Mouse (Mus musculus) intestine, embryonic 16.5 days (tissue): ENCODE data around the gene Sobp. TPM values are rescaled to one million over a fixed set of nuclear protein-coding genes. Genes with fewer than 3 reads are reported as not detected.

ENCODE experiments used
- ATAC-seq: fragments of 200-750 bp; cut with Nextera tagmentation; 2 replicates; pipeline ENCODE4 v1.8.0; 2017; ENCODE audit warnings: moderate TSS enrichment, moderate library complexity
- H3K27ac ChIP-seq: fragments of 300-500 bp; sonication (generic); 2 replicates; pipeline ENCODE4 v1.5.1; 2014; ENCODE audit warnings: mild to moderate bottlenecking, low read length
- H3K27me3 ChIP-seq: fragments of 300-500 bp; sonication (generic); replicated peaks from 2 replicates; pipeline ENCODE4 v1.6.1; 2014; ENCODE audit warnings: low read length, control low read depth, mixed read lengths; ENCODE audit not compliant: control insufficient read depth, insufficient read depth
- H3K36me3 ChIP-seq: fragments of 300-500 bp; sonication (generic); 2 replicates; pipeline ENCODE4 v1.6.1; 2014; ENCODE audit warnings: low read length, control low read depth; ENCODE audit not compliant: control insufficient read depth, insufficient read depth
- H3K4me1 ChIP-seq: fragments of 300-500 bp; sonication (generic); 2 replicates; pipeline ENCODE4 v1.6.1; 2014; ENCODE audit warnings: low read length, control low read depth, mixed read lengths; ENCODE audit not compliant: control insufficient read depth, insufficient read depth
- H3K4me2 ChIP-seq: fragments of 300-500 bp; sonication (generic); 2 replicates; pipeline ENCODE4 v1.6.1; 2014; ENCODE audit warnings: low read depth, low read length, control low read depth
- H3K4me3 ChIP-seq: fragments of 300-500 bp; sonication (generic); 2 replicates; pipeline ENCODE4 v1.5.1; 2014; ENCODE audit warnings: mild to moderate bottlenecking, low read length
- H3K9ac ChIP-seq: fragments of 300-500 bp; sonication (generic); 2 replicates; pipeline ENCODE4 v1.6.1; 2014; ENCODE audit warnings: low read depth, low read length
- H3K9me3 ChIP-seq: fragments of 300-500 bp; sonication (generic); 2 replicates; pipeline ENCODE4 v1.6.1; 2016; ENCODE audit warnings: low read length, control low read depth; ENCODE audit not compliant: control insufficient read depth
- WGBS: fragments of 180-500 bp; shearing (Covaris S2); extraction: QIAGEN DNeasy Blood & Tissue Kit; methylation state at CpG from one replicate; pipeline ENCODE4 v1.1.7; 2014; 5-methylcytosine and 5-hydroxymethylcytosine counted together
- polyA plus RNA-seq: library from polyadenylated mRNA; unstranded; fragments of >200 nt; fragmentation: Nextera tagmentation; extraction: Ambion mirVana; gene quantifications from 2 replicates; pipeline ENCODE4 v1.2.1, GENCODE M21; 2015

Gene Sobp
- polyA plus RNA-seq, 1 experiment from 2014 or later: 0.46 TPM

DNA sequence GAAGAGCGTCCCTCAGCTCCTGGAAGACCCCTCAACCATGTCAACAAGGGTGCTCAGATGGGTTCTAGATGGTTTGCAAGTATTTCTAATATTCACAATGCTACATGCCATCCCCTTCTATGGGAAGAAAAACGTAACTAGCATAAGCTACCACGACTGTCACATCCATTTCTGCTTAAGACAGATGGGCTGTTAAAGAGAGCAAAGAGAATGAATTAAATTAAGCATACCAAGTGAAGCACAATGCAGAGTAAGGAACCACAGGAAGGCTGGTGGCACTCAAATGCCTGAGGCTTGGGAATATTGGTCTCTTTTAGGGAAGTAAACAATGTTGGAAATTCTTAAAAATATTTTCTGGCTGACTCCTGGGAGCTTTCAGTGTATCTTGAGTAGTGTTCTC is 45.6 kb downstream of the Sobp start:
- ATAC-seq: no peak
- Histone ChIP-seq H3K9me3 (no peaks in the 10 kb centered on the region), H3K27me3 (no peaks in the 10 kb centered on the region), H3K36me3 (no peaks in the 10 kb centered on the region), H3K9ac (no peak overlapping the region), H3K4me1 (no peaks in the 10 kb centered on the region), H3K4me2 (no peak overlapping the region), H3K4me3 (no peak overlapping the region), H3K27ac (no peak overlapping the region)
- WGBS: 64% methylated on average over 3 of the region's 3 CpGs

DNA sequence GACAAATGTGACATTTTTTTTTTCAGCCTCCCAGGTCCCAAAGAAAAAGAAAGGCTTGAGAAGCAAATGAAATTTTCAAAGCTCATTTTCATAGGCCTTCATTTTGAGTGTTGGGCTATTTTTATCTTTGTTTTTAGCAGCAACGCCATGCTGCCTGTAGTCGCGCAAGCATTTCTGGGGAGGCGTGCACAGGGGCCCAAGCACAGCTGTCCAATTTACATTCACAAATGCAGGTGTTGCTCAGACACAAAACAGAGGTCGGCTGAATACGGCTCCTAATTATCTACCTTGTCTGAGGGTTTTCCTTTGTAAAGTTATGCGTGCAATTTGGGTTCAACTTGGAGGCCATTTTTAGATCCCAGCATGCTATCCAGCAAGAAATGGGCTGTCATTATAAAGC is 49.8 kb downstream of the Sobp start:
- no peak overlapping the region for H3K9ac ChIP-seq
- no peaks in the 10 kb centered on the region for H3K4me1 ChIP-seq
- ATAC-seq: no peak
- H3K27ac ChIP-seq: no peak overlapping the region
- no peaks in the 10 kb centered on the region for H3K9me3 ChIP-seq
- H3K4me3 ChIP-seq: no peak overlapping the region
- H3K27me3 ChIP-seq: no peaks in the 10 kb centered on the region
- WGBS: 84% methylated on average over 7 of the region's 7 CpGs
- H3K36me3 ChIP-seq: no peaks in the 10 kb centered on the region
- H3K4me2 ChIP-seq: no peak overlapping the region

DNA sequence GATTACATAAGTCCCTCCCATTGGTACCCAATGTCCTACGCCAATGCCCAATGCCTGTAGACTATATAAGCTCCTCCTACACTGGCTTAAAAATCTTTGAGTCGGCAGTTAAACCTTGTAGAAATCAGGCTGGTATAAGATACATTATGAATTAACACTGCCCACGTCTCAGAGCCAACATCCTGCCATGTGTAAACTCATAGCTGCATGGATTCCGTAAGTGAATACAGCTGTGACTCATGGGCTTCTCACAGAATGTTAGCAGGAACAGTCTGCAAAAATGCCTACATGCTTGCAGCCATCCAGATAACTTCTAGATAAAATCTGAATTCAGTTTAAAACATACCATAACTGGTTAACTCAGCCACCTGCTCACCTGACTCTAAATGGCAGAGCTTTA is 50.2 kb downstream of the Sobp start:
- Histone ChIP-seq H3K4me1 (no peaks in the 10 kb centered on the region), H3K27me3 (no peaks in the 10 kb centered on the region), H3K9me3 (no peaks in the 10 kb centered on the region), H3K9ac (no peak overlapping the region), H3K36me3 (no peaks in the 10 kb centered on the region), H3K4me3 (no peak overlapping the region), H3K4me2 (no peak overlapping the region), H3K27ac (no peak overlapping the region)
- WGBS: 86% methylated on average over 4 of the region's 4 CpGs
- no peak for ATAC-seq

DNA sequence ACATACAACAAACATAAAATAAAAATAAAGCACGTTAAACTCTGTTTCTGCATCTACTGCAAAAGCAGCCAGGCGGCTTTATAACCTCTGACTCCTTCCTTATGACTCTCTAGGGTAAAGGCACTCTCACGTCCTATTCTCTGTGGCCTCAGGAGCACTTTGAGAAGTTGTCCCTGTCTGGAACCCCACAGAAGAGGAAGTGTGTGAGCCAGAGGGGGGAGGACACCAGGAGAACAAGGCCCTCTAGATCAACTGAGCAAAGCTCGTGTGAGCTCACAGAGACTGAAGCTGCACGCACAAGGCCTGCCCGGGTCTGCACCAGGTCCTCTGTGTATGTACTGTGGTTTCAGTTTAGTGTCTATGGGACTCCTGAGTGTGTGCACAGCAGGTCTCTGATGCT is 50.9 kb downstream of the Sobp start:
- ATAC-seq: no peak
- no peak overlapping the region for H3K4me2 ChIP-seq
- no peaks in the 10 kb centered on the region for H3K9me3 ChIP-seq
- H3K9ac ChIP-seq: no peak overlapping the region
- no peak overlapping the region for H3K4me3 ChIP-seq
- H3K27me3 ChIP-seq: no peaks in the 10 kb centered on the region
- H3K36me3 ChIP-seq: no peaks in the 10 kb centered on the region
- 78% methylated on average over 6 of the region's 6 CpGs for WGBS
- H3K4me1 ChIP-seq: no peaks in the 10 kb centered on the region
- H3K27ac ChIP-seq: no peak overlapping the region

DNA sequence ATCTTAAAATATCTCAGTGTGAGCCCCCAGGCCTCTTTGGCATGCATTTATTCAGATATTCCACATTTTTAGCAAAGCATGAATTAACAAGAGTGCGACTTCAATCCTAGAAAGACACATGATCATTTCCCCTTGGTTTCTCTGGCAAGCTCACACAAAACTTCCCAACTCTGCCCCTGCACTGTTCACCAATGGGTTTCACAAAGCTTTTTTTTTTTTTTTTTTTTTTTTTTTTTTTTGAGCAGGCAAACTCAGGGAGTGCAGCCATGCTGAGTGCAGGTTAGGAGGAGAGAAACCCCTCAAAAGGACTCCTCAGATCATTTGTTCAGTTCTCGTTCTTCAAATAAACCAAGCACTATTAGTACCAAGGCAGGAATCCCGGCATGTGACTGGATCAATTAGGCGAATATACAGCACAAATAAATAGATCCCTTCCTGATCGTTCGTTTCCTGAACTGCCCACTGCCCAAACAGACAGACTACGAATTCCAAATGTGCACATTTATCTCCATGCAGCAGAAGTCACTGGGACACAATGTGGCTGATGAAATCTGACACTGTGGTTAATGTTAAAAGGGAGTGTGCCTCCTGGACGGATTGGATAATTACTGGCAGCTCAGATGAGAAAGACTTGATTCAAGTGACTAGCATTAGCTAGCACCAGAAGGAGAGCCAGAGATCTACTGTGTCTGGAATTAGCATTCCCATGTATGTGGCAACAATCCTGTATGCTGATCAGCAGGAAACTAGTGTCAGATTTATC is 53.5 kb downstream of the Sobp start:
- Histone ChIP-seq H3K9me3 (no peaks in the 10 kb centered on the region), H3K27ac (no peak overlapping the region), H3K27me3 (no peaks in the 10 kb centered on the region), H3K4me1 (no peaks in the 10 kb centered on the region), H3K9ac (no peak overlapping the region), H3K4me3 (no peak overlapping the region), H3K4me2 (no peak overlapping the region), H3K36me3 (no peaks in the 10 kb centered on the region)
- WGBS: 35% methylated on average over 8 of the region's 8 CpGs
- no peak for ATAC-seq

DNA sequence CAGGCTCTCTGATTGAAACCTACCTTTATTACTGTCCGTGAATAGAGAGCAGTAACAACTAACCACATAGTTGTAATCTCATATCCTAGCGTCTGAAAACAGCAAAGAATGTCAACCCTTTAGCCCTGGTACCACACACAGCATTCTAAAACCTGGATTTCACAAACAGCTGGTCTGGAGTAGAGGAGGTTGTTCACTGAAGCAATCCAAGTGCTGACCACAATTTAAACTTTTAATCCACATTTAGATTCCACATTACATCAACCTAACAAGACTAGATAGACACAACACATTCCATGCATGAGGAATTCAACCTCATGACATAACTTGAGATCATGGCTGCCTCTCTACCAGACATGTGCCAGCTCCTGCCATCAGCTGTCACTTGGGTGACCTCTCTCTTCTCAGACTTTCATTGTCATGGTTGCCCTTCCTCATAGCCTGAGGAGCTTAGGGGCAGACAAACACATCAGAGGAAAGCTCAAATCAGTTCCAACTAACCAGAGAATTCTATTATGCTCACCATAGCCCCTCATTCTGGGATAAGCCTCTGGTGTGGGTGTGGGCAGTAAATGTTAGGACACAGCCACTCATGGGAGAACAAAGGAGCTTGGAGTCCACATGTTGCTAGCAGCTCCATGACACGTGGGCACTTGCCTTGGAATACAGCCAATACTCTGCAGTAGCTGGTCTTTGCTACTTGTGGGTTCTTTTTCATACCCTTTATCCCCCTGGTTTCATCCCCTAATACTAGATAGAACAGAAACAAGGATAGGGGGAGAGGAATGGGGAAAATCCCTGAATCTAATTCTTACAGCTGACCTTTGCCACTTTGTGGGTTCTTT is 58.0 kb downstream of the Sobp start:
- WGBS: 73% methylated on average over 3 of the region's 3 CpGs
- H3K27ac ChIP-seq: no peak overlapping the region

DNA sequence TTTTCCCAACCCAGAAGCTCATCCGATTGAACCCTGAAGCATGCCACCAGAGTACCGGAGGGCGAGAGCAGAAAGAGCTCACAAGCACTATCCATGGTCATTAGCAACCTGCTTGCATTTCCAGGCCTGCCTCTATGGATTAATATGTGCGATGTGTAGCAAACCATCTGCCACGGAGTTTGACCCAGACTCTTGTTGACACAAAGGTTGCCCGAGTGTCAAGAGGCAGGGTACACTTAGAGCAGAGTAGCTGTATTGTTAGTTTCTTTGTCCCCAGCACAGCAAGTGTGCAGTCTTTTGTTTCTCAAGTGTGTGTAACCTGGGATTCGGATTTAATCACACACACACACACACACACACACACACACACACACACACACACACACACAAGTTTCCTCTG is 62.0 kb downstream of the Sobp start:
- Histone ChIP-seq H3K4me1 (no peaks in the 10 kb centered on the region), H3K9ac (no peak overlapping the region), H3K9me3 (no peaks in the 10 kb centered on the region), H3K36me3 (no peaks in the 10 kb centered on the region), H3K4me2 (no peak overlapping the region), H3K27me3 (no peaks in the 10 kb centered on the region), H3K4me3 (no peak overlapping the region), H3K27ac (no peak overlapping the region)
- ATAC-seq: no peak
- 64% methylated on average over 7 of the region's 7 CpGs for whole genome bisulfite sequencing

More for the DNA sequence above, 58.0 kb downstream of the Sobp start:
- Histone ChIP-seq H3K27me3 (no peaks in the 10 kb centered on the region), H3K9me3 (no peaks in the 10 kb centered on the region), H3K36me3 (no peaks in the 10 kb centered on the region), H3K4me2 (no peak overlapping the region), H3K9ac (no peak overlapping the region), H3K4me3 (no peak overlapping the region), H3K4me1 (no peaks in the 10 kb centered on the region)
- no peak for ATAC-seq

DNA sequence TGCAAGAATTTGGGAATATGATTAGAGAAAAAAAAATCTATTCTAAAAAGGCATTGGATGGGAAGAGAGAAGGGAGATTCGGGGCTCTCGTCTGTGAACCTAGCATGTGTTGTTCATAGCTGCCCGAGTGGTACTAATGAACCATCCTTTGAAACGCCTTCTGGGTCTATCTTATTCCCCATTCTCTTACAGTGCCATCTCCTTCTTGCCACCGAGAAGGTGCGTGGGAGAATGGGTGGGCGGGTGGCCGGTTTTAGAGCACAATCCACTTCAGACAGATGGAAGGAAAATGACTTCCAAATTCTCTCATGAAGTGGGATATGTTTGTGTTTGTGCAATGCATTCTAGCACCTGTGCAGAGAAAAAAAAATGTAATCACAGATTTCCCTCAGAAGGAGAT is 67.7 kb downstream of the Sobp start:
- Histone ChIP-seq H3K27ac (no peak overlapping the region), H3K27me3 (no peaks in the 10 kb centered on the region), H3K9me3 (no peaks in the 10 kb centered on the region), H3K4me3 (no peak overlapping the region), H3K9ac (no peak overlapping the region), H3K4me2 (no peak overlapping the region), H3K36me3 (no peaks in the 10 kb centered on the region), H3K4me1 (no peaks in the 10 kb centered on the region)
- ATAC-seq: no peak
- WGBS: 83% methylated on average over 8 of the region's 8 CpGs

DNA sequence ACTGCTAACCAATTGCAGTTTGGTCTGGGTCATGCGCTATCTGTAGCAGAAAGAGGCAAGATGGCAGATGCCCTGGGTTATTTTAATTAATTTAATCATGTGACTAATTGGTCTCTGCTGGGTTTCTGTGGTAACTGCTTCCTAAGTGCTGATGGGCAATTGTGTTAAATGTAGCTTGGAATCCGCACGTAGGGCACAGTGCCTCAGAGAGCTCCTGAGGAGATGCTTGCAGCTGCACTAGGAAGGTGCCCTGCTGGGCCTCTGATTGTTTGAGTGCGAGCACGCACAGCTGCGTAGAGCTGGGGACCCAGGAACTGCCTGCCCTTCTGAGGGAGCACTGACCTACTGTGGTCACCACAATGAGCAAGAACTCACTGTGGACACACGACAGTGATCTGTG is 68.1 kb downstream of the Sobp start:
- Histone ChIP-seq H3K27ac (no peak overlapping the region), H3K4me3 (no peak overlapping the region), H3K4me1 (no peaks in the 10 kb centered on the region), H3K4me2 (no peak overlapping the region), H3K36me3 (no peaks in the 10 kb centered on the region), H3K27me3 (no peaks in the 10 kb centered on the region), H3K9me3 (no peaks in the 10 kb centered on the region), H3K9ac (no peak overlapping the region)
- ATAC-seq: no peak
- 58% methylated on average over 7 of the region's 7 CpGs for WGBS
